Mouse (Mus musculus): ENCODE measurements at regions not wholly inside any gene's neighbourhood (a gene's known extent, or its start where the extent isn't known, plus 50 kb on each side); places are given as distances from the start of the nearest gene placed in this dataset.

- TF ChIP-seq MYOD1 (IDR thresholded peaks at IDR 0.05; ENCODE audit: control insufficient read depth, insufficient read length, low read depth) (no peak), MYOG (IDR thresholded peaks at IDR 0.05; ENCODE audit: control insufficient read depth, extremely low read depth, insufficient read length) (no peak), MAX (IDR thresholded peaks at IDR 0.05) (no peak), FOSL1 (IDR thresholded peaks at IDR 0.05; ENCODE audit: insufficient read depth, low read length, poor library complexity, severe bottlenecking) (no peak), USF1 (IDR thresholded peaks at IDR 0.05; ENCODE audit: low read depth) (no peak), CTCF (IDR thresholded peaks at IDR 0.05; ENCODE audit: control insufficient read depth, insufficient read depth, insufficient read length) (no peak), CEBPB (IDR thresholded peaks at IDR 0.05; ENCODE audit: low read depth) (no peak)
- Histone ChIP-seq H3K4me3 (ENCODE audit: insufficient read depth, poor library complexity, severe bottlenecking) (no peak overlapping the region), H3ac (ENCODE audit: control insufficient read depth, insufficient read length, low read depth) (no peak overlapping the region), H3K27me3 (ENCODE audit: control insufficient read depth, insufficient read depth, insufficient read length) (no peaks in the 10 kb centered on the region), H3K79me2 (ENCODE audit: control insufficient read depth, insufficient read depth) (no peaks in the 10 kb centered on the region), H3K36me3 (ENCODE audit: control insufficient read depth, insufficient read depth) (no peaks in the 10 kb centered on the region), H3K79me3 (ENCODE audit: low read depth) (peaks cover 2% of the 10 kb centered on the region)
Observed at GRCm38 (mm10) chr17:47215841-47216240, 152.8 kb upstream of the Mrps10 start.

DNA sequence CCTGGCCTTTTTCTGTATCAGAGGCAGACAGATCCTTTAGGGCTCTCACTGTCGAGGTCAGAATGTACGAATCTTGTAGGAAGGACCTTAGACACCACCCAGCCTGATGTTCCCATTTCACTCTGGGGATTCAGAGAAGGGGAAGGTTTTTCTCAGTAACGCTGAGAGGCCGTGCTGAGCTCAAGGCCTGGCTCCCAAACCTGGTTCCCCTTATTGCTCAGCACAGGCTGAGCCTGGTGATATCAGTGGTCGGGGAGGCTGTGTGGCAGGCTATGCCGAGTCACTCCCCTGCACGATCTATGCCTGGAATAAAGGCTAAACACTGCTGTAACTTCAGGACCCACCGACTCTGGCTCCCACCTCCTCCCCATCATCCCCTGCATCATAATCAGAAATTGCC lies 154.6 kb upstream of the Mrps10 start:
- TF ChIP-seq CEBPB (IDR thresholded peaks at IDR 0.05; ENCODE audit: low read depth) (no peak), CTCF (IDR thresholded peaks at IDR 0.05; ENCODE audit: control insufficient read depth, insufficient read depth, insufficient read length) (no peak), USF1 (IDR thresholded peaks at IDR 0.05; ENCODE audit: low read depth) (no peak), MYOG (IDR thresholded peaks at IDR 0.05; ENCODE audit: control insufficient read depth, extremely low read depth, insufficient read length) (no peak), MAX (IDR thresholded peaks at IDR 0.05) (no peak), FOSL1 (IDR thresholded peaks at IDR 0.05; ENCODE audit: insufficient read depth, low read length, poor library complexity, severe bottlenecking) (no peak), MYOD1 (IDR thresholded peaks at IDR 0.05; ENCODE audit: control insufficient read depth, insufficient read length, low read depth) (no peak)
- H3K36me3 ChIP-seq (ENCODE audit: control insufficient read depth, insufficient read depth) = no peaks in the 10 kb centered on the region
- H3K27me3 ChIP-seq (ENCODE audit: control insufficient read depth, insufficient read depth, insufficient read length) = no peaks in the 10 kb centered on the region
- no peaks in the 10 kb centered on the region for H3K79me2 ChIP-seq (ENCODE audit: control insufficient read depth, insufficient read depth)
- H3K4me3 ChIP-seq (ENCODE audit: insufficient read depth, poor library complexity, severe bottlenecking) = no peak overlapping the region
- peaks cover 2% of the 10 kb centered on the region for H3K79me3 ChIP-seq (ENCODE audit: low read depth)
- no peak overlapping the region for H3ac ChIP-seq (ENCODE audit: control insufficient read depth, insufficient read length, low read depth)

DNA sequence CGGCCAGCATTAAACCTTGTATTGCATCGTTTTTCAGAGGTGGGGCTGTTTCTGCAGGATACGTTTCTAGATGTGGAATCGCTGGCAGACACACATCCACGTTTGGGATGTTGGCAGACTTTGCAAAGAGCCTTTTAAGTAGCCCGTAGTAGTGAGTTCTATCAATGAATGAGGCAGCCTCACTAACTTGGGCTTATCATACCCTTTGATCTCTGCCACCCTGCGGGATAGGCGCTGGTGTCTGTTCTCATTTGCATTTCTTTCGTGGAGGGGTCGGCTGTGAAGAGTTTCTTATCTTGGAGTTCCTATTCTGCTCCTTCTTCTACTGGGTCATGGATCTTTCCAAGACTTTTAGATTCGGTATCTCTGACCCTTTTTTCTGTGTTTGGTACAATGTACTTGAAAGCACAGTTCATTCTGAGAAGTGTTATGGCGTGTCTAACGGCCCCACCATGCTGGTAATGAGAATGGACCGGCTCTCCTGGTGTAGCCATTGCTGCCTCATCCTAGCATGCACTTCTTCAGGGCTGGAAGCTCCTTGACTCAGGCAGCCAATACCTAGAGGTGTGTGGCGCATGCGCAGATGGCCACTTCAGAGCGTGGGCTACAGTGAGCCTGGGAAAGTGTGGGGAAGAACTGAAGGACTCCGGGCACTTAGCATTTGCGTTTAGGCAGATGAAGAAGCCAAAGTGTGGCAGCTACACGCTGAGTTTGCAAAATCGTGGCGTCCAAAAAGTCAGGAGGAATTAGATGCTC lies 158.1 kb upstream of the Mrps10 start:
- H3K27me3 ChIP-seq (ENCODE audit: control insufficient read depth, insufficient read depth, insufficient read length) = no peaks in the 10 kb centered on the region
- H3K4me3 ChIP-seq (ENCODE audit: insufficient read depth, poor library complexity, severe bottlenecking) = no peak overlapping the region
- no peak overlapping the region for H3ac ChIP-seq (ENCODE audit: control insufficient read depth, insufficient read length, low read depth)
- no peaks in the 10 kb centered on the region for H3K36me3 ChIP-seq (ENCODE audit: control insufficient read depth, insufficient read depth)
- H3K79me2 ChIP-seq (ENCODE audit: control insufficient read depth, insufficient read depth) = peaks cover 5% of the 10 kb centered on the region
- TF ChIP-seq FOSL1 (IDR thresholded peaks at IDR 0.05; ENCODE audit: insufficient read depth, low read length, poor library complexity, severe bottlenecking) (no peak), CTCF (IDR thresholded peaks at IDR 0.05; ENCODE audit: control insufficient read depth, insufficient read depth, insufficient read length) (no peak), MYOG (IDR thresholded peaks at IDR 0.05; ENCODE audit: control insufficient read depth, extremely low read depth, insufficient read length) (no peak), MAX (IDR thresholded peaks at IDR 0.05) (no peak), USF1 (IDR thresholded peaks at IDR 0.05; ENCODE audit: low read depth) (no peak), CEBPB (IDR thresholded peaks at IDR 0.05; ENCODE audit: low read depth) (no peak)
- H3K79me3 ChIP-seq (ENCODE audit: low read depth) = no peaks in the 10 kb centered on the region

- H3K79me2 ChIP-seq (ENCODE audit: control insufficient read depth, insufficient read depth) = peaks cover 5% of the 10 kb centered on the region
- H3K4me3 ChIP-seq (ENCODE audit: insufficient read depth, poor library complexity, severe bottlenecking) = no peak overlapping the region
- no peaks in the 10 kb centered on the region for H3K79me3 ChIP-seq (ENCODE audit: low read depth)
- TF ChIP-seq CEBPB (IDR thresholded peaks at IDR 0.05; ENCODE audit: low read depth) (no peak), MYOD1 (IDR thresholded peaks at IDR 0.05; ENCODE audit: control insufficient read depth, insufficient read length, low read depth) (no peak), CTCF (IDR thresholded peaks at IDR 0.05; ENCODE audit: control insufficient read depth, insufficient read depth, insufficient read length) (no peak), USF1 (IDR thresholded peaks at IDR 0.05; ENCODE audit: low read depth) (no peak), MYOG (IDR thresholded peaks at IDR 0.05; ENCODE audit: control insufficient read depth, extremely low read depth, insufficient read length) (no peak), MAX (IDR thresholded peaks at IDR 0.05) (no peak), FOSL1 (IDR thresholded peaks at IDR 0.05; ENCODE audit: insufficient read depth, low read length, poor library complexity, severe bottlenecking) (no peak)
- no peaks in the 10 kb centered on the region for H3K36me3 ChIP-seq (ENCODE audit: control insufficient read depth, insufficient read depth)
- H3K27me3 ChIP-seq (ENCODE audit: control insufficient read depth, insufficient read depth, insufficient read length) = no peaks in the 10 kb centered on the region
- H3ac ChIP-seq (ENCODE audit: control insufficient read depth, insufficient read length, low read depth) = no peak overlapping the region
Observed at GRCm38 (mm10) chr17:47208886-47209585, 159.7 kb upstream of the Mrps10 start.

DNA sequence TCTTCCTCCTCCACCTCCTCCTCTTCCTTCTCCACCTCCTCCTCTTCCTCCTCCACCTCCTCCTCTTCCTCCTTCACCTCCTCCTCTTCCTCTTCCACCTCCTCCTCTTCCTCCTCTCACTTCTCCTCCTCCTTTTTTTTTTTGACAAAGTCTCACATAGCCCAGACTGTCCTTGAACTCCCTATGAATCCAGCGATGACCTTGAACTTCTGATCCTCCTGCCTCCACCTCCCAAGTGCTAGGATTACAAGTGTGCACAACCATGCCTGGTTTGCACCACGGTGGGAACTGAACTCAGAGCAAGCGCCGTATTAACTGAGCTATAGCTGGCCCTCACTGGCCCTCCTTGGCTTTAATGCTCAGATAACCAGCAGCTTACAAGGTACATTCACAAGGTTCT lies 161.2 kb upstream of the Mrps10 start:
- Histone ChIP-seq H3K79me2 (ENCODE audit: control insufficient read depth, insufficient read depth) (peaks cover 5% of the 10 kb centered on the region), H3ac (ENCODE audit: control insufficient read depth, insufficient read length, low read depth) (no peak overlapping the region), H3K79me3 (ENCODE audit: low read depth) (peaks cover 3% of the 10 kb centered on the region), H3K36me3 (ENCODE audit: control insufficient read depth, insufficient read depth) (no peaks in the 10 kb centered on the region), H3K27me3 (ENCODE audit: control insufficient read depth, insufficient read depth, insufficient read length) (no peaks in the 10 kb centered on the region), H3K4me3 (ENCODE audit: insufficient read depth, poor library complexity, severe bottlenecking) (no peak overlapping the region)
- no peak for TF ChIP-seq MYOG (IDR thresholded peaks at IDR 0.05; ENCODE audit: control insufficient read depth, extremely low read depth, insufficient read length)
- no peak for TF ChIP-seq MAX (IDR thresholded peaks at IDR 0.05)

All from C2C12 (cell line).